Mouse (Mus musculus): ENCODE results near the gene Ankrd36.

Gene Ankrd36

DNA sequence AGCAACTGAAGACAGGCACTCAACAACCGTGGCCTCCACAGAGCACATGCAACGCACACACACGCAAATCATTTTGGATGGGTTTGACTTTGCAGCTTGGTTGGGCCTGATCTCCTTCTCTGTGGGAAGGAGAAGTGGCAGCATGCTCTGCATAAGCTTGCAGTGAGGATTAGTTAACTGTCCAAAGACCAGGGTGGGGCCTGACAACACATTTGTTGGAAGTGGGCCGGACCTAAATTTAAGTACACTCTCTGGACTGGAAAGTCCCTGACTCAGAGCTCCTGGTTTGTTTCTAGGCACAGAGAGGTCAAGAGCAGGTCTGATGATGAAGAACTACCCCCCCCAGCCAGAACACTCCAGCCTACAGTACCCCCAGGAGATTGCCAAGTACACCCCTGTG lies 164.8 kb downstream of the Ankrd36 start:
- DNase-seq (ENCODE audit: extremely low read depth, low read depth), result no peak

DNA sequence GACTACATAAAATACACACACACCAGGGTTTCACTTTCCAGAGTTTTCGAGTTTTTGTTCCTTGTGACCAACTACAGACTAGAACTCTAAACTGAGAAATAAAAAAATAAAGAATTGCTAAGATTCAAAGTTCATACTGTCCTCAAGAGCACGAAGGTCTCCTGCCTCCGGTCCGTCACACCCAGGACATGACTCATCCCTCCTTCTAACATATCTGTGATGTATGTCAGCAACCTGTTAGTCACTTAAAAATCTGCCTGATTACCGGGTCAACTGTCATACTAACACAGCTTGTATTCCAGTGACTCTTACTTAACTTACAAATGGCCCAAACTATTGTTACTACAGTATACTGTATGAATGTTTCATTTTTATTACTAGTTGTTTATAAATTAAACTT lies 167.7 kb downstream of the Ankrd36 start:
- DNase-seq (ENCODE audit: extremely low read depth, low read depth), result no peak

Measured in MEL-GATA-1-ER (cell line).